Mouse (Mus musculus) hindbrain, postnatal 0 days (tissue): Measurements from ENCODE around the gene Trpv4. TPM values are rescaled to one million over a fixed set of nuclear protein-coding genes. Genes with fewer than 3 reads are reported as not detected.
A peak's percentile ranks its signal among the peaks of the same experiment; 100 is the strongest.

Experiments used
- ATAC-seq: fragments of 200-750 bp; cut with Nextera tagmentation; 2 replicates; pipeline ENCODE4 v1.8.0; 2017; ENCODE audit warnings: mild to moderate bottlenecking, moderate TSS enrichment, moderate library complexity
- DNase-seq: peaks from one replicate; pipeline ENCODE4 v3.0.0-alpha.2; 2015; ENCODE audit warnings: low spot score
- H3K27ac ChIP-seq: fragments of 300-500 bp; sonication (generic); 2 replicates; pipeline ENCODE4 v1.5.1; 2014; ENCODE audit warnings: mild to moderate bottlenecking
- H3K27me3 ChIP-seq: fragments of 300-500 bp; sonication (generic); 2 replicates; pipeline ENCODE4 v1.6.1; 2014; ENCODE audit warnings: low read length, mixed read lengths; ENCODE audit not compliant: insufficient read depth
- H3K36me3 ChIP-seq: fragments of 300-500 bp; sonication (generic); 2 replicates; pipeline ENCODE4 v1.6.1; 2014; ENCODE audit warnings: low read length, mixed read lengths; ENCODE audit not compliant: insufficient read depth
- H3K4me1 ChIP-seq: fragments of 300-500 bp; sonication (generic); 2 replicates; pipeline ENCODE4 v1.6.1; 2014; ENCODE audit warnings: antibody characterized with exemption, low read length, mixed read lengths; ENCODE audit not compliant: insufficient read depth
- H3K4me2 ChIP-seq: fragments of 300-500 bp; sonication (generic); 2 replicates; pipeline ENCODE4 v1.6.1; 2014; ENCODE audit warnings: low read depth, mild to moderate bottlenecking, low read length, moderate library complexity, mixed read lengths
- H3K4me3 ChIP-seq: fragments of 300-500 bp; sonication (generic); 2 replicates; pipeline ENCODE4 v1.5.1; 2014; ENCODE audit warnings: low read length
- H3K9ac ChIP-seq: fragments of 300-500 bp; sonication (generic); replicated peaks from 2 replicates; pipeline ENCODE4 v1.6.1; 2014; ENCODE audit warnings: mild to moderate bottlenecking, low read length, moderate library complexity, mixed read lengths
- H3K9me3 ChIP-seq: fragments of 300-500 bp; sonication (generic); 2 replicates; pipeline ENCODE4 v1.6.1; 2016; ENCODE audit warnings: low read length, mixed read lengths
- CTCF ChIP-seq: IDR thresholded peaks from 2 replicates; pipeline ENCODE4 v1.5.1; 2016; ENCODE audit warnings: antibody characterized with exemption, control low read depth, low read depth
- WGBS: fragments of 180-500 bp; shearing (Covaris S2); extraction: QIAGEN DNeasy Blood & Tissue Kit; methylation state at CpG from one replicate; pipeline ENCODE4 v1.1.7; 2014; 5-methylcytosine and 5-hydroxymethylcytosine counted together
- polyA plus RNA-seq: library from polyadenylated mRNA; unstranded; fragments of >200 nt; fragmentation: Nextera tagmentation; extraction: Ambion mirVana; gene quantifications from 2 replicates; pipeline ENCODE4 v1.2.1, GENCODE M21; 2015
- total RNA-seq: library from RNA; depleted of rRNA; stranded (reverse); fragments of >200 nt; gene quantifications from 2 replicates; pipeline ENCODE4 v1.2.3, GENCODE M21; 2014

The Trpv4 gene
- total and polyA plus RNA-seq, 2 experiments from 2014 or later, result 2.7 to 3.0 TPM

DNA sequence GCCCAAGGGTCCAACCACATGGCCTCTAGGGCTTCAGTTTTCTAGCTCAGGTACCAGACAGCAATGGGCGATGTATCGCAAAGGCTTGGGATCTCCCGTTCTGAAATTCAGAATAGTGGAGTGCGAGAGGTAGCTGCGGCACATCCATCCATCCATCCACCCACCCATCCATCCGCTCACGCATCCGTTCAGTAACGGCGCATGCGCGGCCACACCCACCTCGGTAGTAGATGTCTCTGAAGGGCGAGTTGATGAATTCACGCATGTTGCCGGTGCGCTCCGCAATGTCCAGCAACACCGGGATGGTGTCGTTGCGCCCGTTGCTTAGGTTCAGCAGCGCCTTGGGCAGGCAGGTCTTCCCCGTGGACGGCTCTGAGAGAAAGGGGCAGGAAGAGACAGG lies 22.1 kb downstream of the Trpv4 start:
- Histone ChIP-seq H3K9me3 (no peaks in the 10 kb centered on the region), H3K4me3 (no peak overlapping the region), H3K4me1 (no peaks in the 10 kb centered on the region), H3K27me3 (no peaks in the 10 kb centered on the region; the same call in 1 of the 2 replicates), H3K27ac (no peak overlapping the region), H3K4me2 (no peak overlapping the region), H3K9ac (no peak overlapping the region), H3K36me3 (no peaks in the 10 kb centered on the region)
- TF ChIP-seq CTCF, result no peak
- no peak for ATAC-seq
- WGBS, result 79% methylated on average over 25 of the region's 25 CpGs
- DNase-seq, result no peak

DNA sequence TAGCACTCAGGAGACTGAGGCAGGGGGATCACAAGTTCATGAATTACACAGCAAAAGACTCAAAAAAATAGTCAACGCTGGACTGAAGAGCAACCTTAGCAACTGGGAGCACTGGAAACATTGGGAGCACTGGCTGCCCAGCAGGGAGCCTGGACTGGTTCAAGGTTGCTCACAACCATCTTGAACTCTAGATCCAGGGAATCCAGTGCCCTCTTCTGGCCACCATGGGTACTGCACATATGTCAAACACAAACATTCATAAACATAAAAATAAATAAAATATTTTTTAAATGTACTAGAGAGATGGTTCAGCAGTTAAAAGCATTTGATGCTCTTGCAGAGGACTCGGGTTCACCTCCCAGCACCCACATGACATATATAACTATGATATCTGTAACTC lies 26.9 kb downstream of the Trpv4 start:
- H3K9me3 ChIP-seq, result no peaks in the 10 kb centered on the region
- no peak overlapping the region for H3K4me3 ChIP-seq
- H3K27ac ChIP-seq, result no peak overlapping the region
- no peak overlapping the region for H3K9ac ChIP-seq
- DNase-seq (no peak), ATAC-seq (no peak)
- peak; percentile 59 for TF ChIP-seq CTCF
- no peaks in the 10 kb centered on the region for H3K27me3 ChIP-seq
- H3K36me3 ChIP-seq, result no peaks in the 10 kb centered on the region
- no peak overlapping the region for H3K4me2 ChIP-seq
- 56% methylated on average over 2 of the region's 2 CpGs for WGBS
- H3K4me1 ChIP-seq, result no peaks in the 10 kb centered on the region

DNA sequence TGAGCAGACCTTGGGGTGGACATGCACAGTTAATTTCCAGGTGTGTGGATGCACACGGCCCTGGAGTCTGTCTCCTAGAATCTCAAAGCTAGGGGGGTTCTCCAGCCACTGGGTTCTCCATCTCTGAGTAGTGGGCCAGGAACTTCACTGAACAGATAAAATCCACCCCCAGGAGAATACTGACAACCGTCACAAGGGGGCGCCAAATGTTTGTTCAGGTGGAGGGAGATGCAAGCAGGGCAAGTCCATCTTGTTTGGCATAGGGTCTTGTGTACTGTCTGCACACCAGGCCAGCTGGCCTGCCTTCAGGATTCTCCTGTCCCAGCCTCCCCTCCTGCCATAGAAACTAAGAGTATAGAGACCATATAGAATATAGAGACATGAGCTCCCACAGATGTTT lies 32.6 kb downstream of the Trpv4 start:
- Histone ChIP-seq H3K9ac (no peak overlapping the region), H3K27me3 (no peaks in the 10 kb centered on the region), H3K4me3 (no peak overlapping the region), H3K27ac (no peak overlapping the region), H3K36me3 (no peaks in the 10 kb centered on the region), H3K4me2 (no peak overlapping the region), H3K9me3 (no peaks in the 10 kb centered on the region), H3K4me1 (no peaks in the 10 kb centered on the region)
- TF ChIP-seq CTCF, result peak; percentile 71
- WGBS, result 21% methylated on average over 3 of the region's 3 CpGs
- ATAC-seq (no peak), DNase-seq (peak; percentile 68)

DNA sequence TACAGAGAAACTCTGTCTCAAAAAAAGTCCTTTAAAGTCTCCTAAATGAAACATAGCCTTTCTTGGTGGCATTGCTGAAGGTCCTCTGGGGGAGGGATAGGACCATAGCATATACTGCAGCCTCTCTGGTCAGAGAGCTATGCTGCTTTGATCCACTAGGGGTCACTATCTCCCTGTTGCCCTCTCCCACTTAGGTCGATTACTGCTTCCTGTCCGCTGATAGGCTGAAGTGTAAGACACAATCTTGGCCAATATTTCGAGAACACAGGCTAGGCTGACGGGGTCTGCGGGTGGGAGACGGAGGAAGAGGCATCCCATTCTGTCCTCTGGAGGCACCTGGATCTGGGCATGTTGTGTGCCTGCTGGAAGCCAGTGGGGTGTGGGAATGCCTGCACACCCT lies 37.9 kb downstream of the Trpv4 start:
- no peaks in the 10 kb centered on the region for H3K4me1 ChIP-seq
- no peaks in the 10 kb centered on the region for H3K27me3 ChIP-seq
- DNase-seq (no peak), ATAC-seq (no peak)
- H3K36me3 ChIP-seq, result no peaks in the 10 kb centered on the region
- no peak overlapping the region for H3K4me2 ChIP-seq
- H3K4me3 ChIP-seq, result no peak overlapping the region
- no peak overlapping the region for H3K9ac ChIP-seq
- 40% methylated on average over 6 of the region's 6 CpGs for WGBS
- H3K27ac ChIP-seq, result no peak overlapping the region
- no peaks in the 10 kb centered on the region for H3K9me3 ChIP-seq
- peak; percentile 68 for TF ChIP-seq CTCF

DNA sequence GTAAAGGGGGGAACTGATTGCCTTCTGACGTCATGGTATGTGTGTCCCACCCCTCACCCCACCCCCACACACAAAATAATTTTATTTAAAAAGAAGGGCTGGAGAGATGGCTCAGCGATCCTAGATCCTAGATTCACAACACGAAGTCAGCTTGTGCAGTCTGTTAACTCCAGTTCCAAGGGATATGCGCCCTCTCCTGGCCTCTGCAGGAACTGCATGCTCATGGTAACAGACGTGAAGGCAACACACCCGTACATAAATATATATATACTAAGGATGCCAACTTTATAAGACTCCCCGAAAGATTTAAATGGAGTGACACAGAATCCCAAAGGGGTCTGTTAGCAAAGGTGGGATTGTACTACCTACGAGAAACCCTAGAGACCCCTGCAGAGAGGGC lies 39.4 kb downstream of the Trpv4 start:
- H3K4me2 ChIP-seq, result no peak overlapping the region
- H3K4me1 ChIP-seq, result no peaks in the 10 kb centered on the region
- H3K4me3 ChIP-seq, result no peak overlapping the region
- WGBS, result 20% methylated on average over 8 of the region's 8 CpGs
- TF ChIP-seq CTCF, result peak; percentile 96
- DNase-seq (peak; percentile 92), ATAC-seq (no peak)
- no peaks in the 10 kb centered on the region for H3K27me3 ChIP-seq
- no peak overlapping the region for H3K9ac ChIP-seq
- H3K9me3 ChIP-seq, result no peaks in the 10 kb centered on the region
- H3K27ac ChIP-seq, result no peak overlapping the region
- no peaks in the 10 kb centered on the region for H3K36me3 ChIP-seq

DNA sequence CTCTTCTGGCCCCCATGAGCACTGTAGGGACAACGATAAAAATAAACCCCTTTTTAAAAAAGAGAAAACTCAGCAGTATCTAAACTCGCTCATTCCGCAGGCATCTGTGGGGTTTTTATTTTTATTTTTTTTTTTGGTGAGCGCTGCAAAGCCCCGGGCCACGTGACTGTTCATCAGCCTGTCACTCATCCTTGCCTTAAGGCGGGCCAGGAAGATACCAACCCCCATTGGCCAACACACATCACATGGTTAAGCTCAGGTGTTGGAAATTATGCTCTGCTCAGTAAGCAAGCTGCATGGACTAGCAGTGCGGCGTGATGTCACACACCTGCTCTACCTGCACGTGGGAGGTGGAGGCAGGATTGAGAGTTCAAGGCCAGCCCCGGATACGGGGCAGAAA lies 40.4 kb downstream of the Trpv4 start:
- no peak for ATAC-seq
- no peaks in the 10 kb centered on the region for H3K9me3 ChIP-seq

DNA sequence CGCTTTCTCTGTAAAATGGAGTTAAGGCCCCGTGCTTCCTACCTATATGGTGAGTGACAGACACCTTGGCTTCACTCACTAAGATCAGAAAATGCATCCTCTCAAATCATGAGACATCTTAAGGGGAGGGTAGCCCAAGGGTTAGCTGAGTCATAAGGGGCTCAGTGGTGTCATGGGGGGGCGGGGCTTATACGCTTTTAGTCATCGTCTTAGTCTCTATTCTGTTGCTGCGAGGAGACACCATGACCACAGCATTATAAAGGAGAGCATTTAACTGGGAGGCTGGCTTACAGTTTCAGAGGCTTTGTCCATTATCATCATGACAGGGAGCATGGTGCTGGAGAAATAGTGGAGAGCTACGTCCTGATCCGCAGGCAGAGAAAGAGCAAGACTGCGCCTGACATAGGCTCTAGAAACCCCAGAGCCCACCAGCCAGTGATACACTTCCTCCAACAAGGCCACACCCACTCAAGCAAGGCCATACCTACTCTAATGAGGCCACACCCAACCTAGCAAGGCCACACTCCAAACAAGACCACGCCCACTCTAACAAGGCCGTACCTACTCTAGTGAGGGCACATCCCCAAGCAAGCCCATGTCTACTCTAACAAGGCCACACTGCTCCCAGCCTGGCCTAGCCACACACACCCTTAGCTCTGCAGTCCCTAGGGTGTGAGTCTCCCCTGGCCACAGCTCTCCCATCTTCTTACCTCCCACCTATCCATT lies 41.7 kb downstream of the Trpv4 start:
- no peak for TF ChIP-seq CTCF
- 82% methylated on average over 11 of the region's 11 CpGs for WGBS
- H3K4me3 ChIP-seq, result no peak overlapping the region
- H3K9me3 ChIP-seq, result no peaks in the 10 kb centered on the region
- ATAC-seq (no peak), DNase-seq (no peak)
- H3K9ac ChIP-seq, result no peak overlapping the region
- H3K4me1 ChIP-seq, result no peaks in the 10 kb centered on the region
- H3K27ac ChIP-seq, result no peak overlapping the region
- no peaks in the 10 kb centered on the region; the same call in 1 of the 2 replicates for H3K36me3 ChIP-seq
- no peaks in the 10 kb centered on the region for H3K27me3 ChIP-seq
- H3K4me2 ChIP-seq, result no peak overlapping the region

More for the DNA sequence above, 40.4 kb downstream of the Trpv4 start:
- Histone ChIP-seq H3K36me3 (no peaks in the 10 kb centered on the region), H3K4me1 (no peaks in the 10 kb centered on the region), H3K9ac (no peak overlapping the region), H3K4me3 (no peak overlapping the region), H3K27ac (no peak overlapping the region), H3K27me3 (no peaks in the 10 kb centered on the region), H3K4me2 (no peak overlapping the region)
- no peak for DNase-seq
- no peak for TF ChIP-seq CTCF
- WGBS, result 75% methylated on average over 12 of the region's 12 CpGs
